Mouse (Mus musculus): ENCODE data around the gene Adcy7. TPM values are rescaled to one million over a fixed set of nuclear protein-coding genes. Genes with fewer than 3 reads are reported as not detected.
A peak's percentile ranks its signal among the peaks of the same experiment; 100 is the strongest.

The Adcy7 gene
- total RNA-seq, 1 experiment from 2014 or later, result 5.4 TPM

- DNase-seq, result no peak
These were observed 838 bp downstream of the Adcy7 start for GRCm38 (mm10) chr8:88273051-88273430.

DNA sequence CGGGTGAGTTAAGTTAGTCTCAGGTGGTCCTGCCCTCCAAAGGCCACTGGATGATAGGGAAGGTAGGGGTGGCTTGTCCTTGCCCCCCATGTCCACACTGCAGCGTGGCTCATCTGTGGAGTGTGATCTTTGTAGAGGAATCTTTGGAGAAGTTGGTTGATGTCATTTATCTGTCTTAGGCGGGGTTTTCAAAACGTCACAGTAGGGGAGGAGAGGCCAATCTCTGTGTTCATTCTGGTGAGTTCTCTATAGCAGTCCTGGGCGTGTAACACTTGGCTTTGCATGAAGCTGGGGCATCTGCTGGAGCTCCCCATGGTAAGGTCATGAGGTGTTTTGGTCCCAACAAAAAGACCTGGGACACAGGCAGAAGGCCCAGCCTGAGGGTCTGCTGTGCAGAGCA is 1.9 kb downstream of the Adcy7 start:
- no peak for DNase-seq

GRCm38 (mm10) chr8:88279220-88279619 is 7.0 kb downstream of the Adcy7 start:
- no peak for DNase-seq

DNA sequence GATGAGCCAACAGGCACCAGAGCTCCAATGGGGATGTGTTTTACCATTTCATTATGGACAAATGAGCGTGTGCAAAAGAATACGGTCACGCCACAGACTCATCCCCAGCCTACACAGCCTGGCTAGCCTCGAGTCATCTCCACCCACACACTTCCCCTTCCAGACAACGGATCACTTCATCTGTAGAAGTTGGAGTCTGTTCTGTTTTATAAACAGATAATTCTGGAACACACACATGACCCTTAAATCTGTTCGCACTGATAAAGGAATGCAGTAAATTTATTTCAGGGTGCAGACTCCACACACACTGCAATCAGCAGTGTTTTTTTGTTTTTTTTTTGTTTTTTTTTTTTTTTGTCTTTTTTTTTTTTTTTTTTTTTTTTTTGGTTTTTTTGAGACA is 7.5 kb downstream of the Adcy7 start:
- DNase-seq, result no peak

DNA sequence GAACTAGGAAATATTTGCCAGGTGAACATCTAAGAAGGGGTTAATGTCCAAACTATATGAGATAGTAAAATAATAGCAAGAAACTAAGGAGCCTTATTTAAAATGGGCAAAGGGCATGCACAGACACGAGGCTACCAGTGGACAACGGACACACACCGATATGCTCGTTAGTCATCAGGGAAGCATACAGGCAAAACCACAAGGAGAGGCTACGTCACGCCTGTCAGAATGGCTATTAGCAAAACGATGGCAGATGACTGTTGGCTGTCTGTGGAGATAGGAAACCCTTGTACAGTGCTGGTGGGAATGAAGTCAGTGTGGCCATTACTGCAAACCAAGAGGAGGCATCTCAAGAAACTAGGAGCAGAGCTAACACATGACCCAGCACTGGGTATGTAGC is 8.7 kb downstream of the Adcy7 start:
- DNase-seq, result no peak

DNA sequence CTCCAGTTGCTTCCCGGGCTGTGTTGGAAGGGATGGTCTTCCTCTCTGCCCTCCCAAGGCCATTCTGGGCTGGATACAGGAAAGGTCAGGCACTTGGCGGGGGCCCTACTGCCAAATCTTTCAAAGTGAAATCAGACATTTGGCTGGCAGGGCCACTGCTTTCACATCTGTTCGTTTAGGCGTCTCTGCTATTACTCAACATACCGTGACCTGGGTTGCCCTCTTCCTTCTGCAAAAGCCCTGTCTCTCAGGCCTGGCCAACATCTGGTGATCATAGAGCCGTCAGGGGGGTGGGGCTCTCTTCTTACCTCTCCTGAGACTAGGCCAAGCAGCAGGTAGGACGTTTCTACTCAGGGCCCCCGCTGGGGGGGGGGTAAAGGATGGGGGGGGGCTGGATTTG is 10.5 kb downstream of the Adcy7 start:
- peak; percentile 80 for DNase-seq

GRCm38 (mm10) chr8:88283243-88284115 is 11.3 kb downstream of the Adcy7 start:
- no peak for DNase-seq

DNA sequence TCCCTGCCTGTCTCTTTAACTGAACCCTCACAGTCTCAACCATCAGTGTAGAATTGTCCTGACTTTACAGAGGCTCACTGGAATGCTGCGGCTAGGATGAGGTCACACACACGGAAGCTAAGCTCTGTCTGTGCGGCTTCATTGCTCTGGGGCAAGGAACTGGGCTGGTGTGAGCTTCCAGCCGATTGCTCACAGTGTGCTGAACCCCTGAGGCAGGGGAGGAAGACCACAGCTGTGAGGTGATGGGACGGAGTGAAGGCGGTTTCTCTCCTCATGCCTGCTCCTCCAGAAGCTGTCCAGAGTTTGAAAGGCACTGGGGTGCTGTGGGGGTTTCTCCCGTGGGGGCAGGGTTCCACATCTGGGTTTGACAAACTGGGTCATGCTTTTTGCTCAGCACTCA is 12.5 kb downstream of the Adcy7 start:
- DNase-seq, result no peak

- no peak for DNase-seq
These were observed 13.5 kb downstream of the Adcy7 start for GRCm38 (mm10) chr8:88285469-88286356.

DNA sequence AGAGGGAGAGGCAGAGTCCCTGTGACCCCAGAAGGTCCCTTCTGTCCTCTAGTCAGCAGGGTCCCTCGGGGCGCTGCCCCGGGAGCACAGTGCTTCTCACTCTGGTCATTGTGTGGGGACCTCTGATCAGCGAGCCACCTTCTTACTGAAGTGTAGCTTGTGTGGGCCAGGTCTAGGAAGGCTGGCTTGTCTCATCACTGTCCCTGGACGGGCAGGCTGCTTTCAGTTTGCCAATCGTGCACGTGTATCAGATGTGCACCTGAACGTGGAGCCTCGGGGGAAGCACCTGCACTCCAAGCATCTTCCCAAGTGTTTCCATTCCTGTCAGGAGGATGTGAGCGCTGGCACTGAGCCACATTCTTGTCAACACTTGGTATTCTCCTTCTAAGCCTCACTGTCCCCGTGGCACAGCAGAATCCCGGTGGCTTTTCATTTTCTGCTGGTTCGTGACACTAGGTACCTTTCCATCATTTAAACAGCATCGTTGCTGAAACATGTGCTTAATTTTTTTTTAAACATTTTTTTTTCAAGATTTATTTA is 14.3 kb downstream of the Adcy7 start:
- DNase-seq, result no peak

GRCm38 (mm10) chr8:88288622-88289242 is 16.5 kb downstream of the Adcy7 start:
- no peak for DNase-seq

DNA sequence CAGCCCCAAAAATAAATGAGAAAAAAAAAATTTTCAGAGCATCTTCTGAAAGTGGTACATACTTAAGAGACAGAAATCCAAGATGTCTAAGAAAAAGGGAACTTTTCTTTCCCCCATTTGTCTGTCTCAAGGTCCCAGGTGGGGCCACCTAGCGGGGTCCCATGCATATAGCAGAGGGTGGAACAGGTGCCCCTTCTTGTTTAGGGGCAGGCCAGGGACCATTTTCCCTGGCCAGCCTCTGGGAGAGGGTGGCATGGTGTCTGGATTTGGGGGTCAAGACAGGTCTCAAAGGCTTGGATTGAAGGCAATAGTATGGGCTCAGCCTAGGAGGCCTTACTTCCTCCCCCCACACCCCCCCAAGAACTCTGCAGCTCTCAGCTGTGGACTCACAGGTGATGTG is 17.7 kb downstream of the Adcy7 start:
- DNase-seq, result no peak

- DNase-seq, result no peak
These were observed 18.4 kb downstream of the Adcy7 start for GRCm38 (mm10) chr8:88290326-88291304.

DNA sequence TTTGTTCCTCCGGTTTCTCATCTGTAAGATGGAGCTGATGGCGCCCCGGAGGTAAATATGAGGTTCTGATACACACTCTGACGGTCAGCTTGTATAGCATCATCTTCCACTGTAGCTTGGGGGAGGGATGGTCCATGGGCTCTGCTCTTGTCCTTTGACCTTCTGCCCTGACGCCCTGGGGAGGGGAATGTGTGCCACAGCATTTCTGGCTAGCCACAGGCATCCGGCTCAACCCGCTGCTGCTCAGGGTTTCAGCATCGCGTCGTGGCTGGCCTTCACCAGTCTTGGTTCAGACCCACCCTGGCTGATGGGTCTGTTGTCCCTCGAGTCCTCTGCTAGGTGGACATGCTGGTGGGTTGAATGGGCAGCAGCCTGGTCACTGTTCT is 19.1 kb downstream of the Adcy7 start:
- DNase-seq, result no peak

DNA sequence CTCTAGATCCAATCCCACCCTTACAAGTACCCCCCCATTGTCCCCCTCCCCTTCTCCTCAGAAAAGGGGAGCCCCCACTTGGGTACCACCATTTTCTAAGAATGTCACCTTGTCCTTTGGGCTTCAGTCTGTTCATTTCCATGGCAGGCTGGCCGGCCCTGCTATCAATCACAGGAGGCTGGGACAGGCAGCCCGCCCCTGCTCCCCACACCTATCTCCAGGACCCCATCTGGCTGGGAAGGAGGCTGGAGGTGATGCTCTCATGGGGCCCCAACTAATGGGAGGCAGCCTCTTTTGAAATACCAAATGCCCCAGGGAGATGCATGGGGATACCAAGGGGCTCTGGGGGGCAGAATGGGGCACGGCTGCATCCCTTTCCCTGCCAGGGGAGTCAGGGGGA is 20.7 kb downstream of the Adcy7 start:
- no peak for DNase-seq

DNA sequence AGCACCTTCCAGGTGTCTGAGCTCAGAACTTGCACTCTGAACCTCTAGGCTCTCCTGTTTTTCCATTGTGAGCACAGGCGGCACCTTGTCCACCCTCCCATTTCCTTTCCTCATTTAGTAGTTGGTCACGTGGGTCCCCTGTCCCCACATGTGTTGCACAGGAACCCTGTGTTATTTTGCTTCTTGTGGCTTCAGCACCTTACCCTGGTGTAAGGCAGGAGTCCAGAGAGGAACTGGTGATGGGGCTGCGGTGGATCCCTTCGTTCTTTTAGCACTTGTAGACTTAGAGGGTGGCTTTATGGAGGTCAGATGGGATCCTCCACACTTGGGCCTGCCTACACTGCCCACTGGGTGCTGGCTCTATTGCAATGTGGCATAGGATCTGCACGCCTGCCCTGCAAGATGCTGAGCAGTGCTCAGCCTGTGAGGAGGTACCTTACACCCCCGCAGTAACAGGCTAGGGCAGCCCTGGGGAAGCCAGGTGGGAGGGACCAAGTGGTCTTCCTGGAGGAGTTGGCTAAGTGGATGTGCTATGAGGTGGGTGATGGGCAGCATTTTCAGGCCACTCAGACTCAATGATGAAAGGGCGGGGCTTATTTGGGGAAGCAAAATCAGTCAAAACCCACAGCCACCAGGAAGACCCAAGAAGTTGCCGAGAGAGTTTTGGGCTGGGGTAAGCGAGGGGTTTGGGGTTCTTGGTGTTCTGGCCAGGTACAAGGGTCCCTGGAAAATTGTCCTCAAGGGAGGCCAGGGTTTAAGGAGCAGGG is 21.6 kb downstream of the Adcy7 start:
- no peak for DNase-seq

DNA sequence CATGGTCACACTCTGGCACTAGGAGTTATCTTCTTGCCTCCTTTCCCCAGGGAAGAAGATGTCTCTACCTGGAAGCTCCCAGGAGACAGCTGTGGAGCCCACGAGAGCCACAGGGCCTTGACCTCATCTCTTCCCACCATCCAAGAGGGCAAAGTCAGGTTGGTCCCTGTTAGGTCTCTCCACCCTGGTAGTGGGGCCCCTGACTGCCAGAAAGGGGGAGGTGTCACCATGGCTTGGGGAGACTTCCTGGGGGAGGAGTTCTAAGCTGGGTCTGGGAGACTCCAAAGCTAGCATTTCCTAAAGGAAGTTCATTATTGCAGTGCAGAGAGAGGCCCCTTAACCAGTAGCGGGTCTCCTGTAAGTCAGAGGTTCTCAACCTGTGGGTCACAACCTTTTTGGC is 22.8 kb downstream of the Adcy7 start:
- DNase-seq, result no peak

DNA sequence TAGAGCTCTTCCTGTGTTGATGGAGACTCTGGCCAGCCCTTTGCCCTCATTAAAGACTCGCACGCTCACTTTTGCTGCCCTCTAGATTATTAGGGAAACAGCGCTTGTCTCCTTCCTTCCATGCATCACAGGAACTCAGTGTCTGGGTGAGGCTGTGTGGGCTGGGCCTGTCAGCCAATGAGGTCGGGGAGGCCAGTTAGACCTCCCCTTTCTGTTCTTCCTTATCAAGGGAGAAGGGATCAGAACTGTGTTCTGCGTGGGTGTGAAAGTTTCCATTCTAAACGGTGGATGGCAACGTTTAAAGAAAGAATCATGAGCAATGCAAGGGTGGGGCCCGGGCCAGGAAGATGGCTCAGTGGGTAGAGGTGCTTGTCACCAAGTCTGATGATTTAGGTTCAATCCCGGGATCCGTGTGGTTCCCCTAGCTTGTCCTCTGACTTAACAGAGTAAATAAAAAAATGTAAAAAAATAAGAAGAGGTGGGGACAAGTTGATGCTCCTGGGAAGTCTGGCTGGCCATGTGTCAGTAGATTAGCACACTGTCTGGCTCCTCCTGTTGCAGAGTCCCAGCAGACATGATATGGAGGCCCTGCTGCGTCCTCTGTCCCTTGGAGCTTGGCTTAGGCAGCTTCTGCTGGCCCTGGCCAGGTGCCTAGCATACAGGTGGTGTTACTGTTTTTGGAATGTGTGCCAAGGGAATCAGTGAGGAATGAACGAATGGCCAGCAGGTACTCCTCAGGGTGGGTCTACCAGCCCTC is 26.0 kb downstream of the Adcy7 start:
- DNase-seq, result no peak

DNA sequence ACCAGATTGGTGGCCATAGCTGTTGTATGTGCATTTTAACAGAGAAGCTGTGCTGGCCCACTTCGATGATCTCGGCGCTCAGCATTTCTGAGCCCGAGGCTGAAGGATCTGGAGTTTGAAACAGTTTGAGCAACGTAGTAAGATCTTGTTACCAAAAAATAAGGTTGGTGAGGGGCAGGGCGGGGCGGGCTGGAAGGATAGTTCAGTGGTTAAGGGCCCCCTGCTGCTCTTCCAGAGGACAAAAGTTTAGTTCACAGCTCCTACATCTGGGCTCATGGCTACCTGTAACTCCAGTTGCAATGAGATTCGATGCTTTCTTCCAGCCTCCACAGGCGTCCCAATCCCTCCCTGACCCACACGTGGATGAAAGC is 26.5 kb downstream of the Adcy7 start:
- DNase-seq, result no peak
